Mouse (Mus musculus) stomach, embryonic 15.5 days (tissue): Measurements from ENCODE around the gene Pex13. TPM values are rescaled to one million over a fixed set of nuclear protein-coding genes. Genes with fewer than 3 reads are reported as not detected.
"Not testable (repeated sequence)": the region's sequence is repeated elsewhere in the genome, so short reads cannot be mapped to it uniquely, and the experiment has no call there.

Experiments used
- ATAC-seq: fragments of 200-750 bp; cut with Nextera tagmentation; 2 replicates; pipeline ENCODE4 v1.8.0; 2017; ENCODE audit warnings: low read depth, moderate number of reproducible peaks, moderate TSS enrichment; ENCODE audit not compliant: insufficient read depth, low FRiP score
- H3K27ac ChIP-seq: fragments of 300-500 bp; sonication (generic); 2 replicates; pipeline ENCODE4 v1.5.1; 2015; ENCODE audit warnings: mild to moderate bottlenecking, inconsistent platforms
- H3K27me3 ChIP-seq: fragments of 300-500 bp; sonication (generic); replicated peaks from 2 replicates; pipeline ENCODE4 v1.6.1; 2015; ENCODE audit warnings: inconsistent platforms
- H3K36me3 ChIP-seq: fragments of 300-500 bp; sonication (generic); 2 replicates; pipeline ENCODE4 v1.6.1; 2015; ENCODE audit warnings: inconsistent platforms
- H3K4me1 ChIP-seq: fragments of 300-500 bp; sonication (generic); 2 replicates; pipeline ENCODE4 v1.6.1; 2015; ENCODE audit warnings: inconsistent platforms
- H3K4me2 ChIP-seq: fragments of 300-500 bp; sonication (generic); 2 replicates; pipeline ENCODE4 v1.6.1; 2015; ENCODE audit warnings: mild to moderate bottlenecking, inconsistent platforms
- H3K4me3 ChIP-seq: fragments of 300-500 bp; sonication (generic); replicated peaks from 2 replicates; pipeline ENCODE4 v1.5.1; 2015; ENCODE audit warnings: inconsistent platforms
- H3K9ac ChIP-seq: fragments of 300-500 bp; sonication (generic); 2 replicates; pipeline ENCODE4 v1.6.1; 2015; ENCODE audit warnings: inconsistent platforms
- H3K9me3 ChIP-seq: fragments of 300-500 bp; sonication (generic); 2 replicates; pipeline ENCODE4 v1.6.1; 2016; ENCODE audit warnings: inconsistent platforms
- WGBS: fragments of 180-500 bp; shearing (Covaris S2); methylation state at CpG from one replicate; pipeline ENCODE4 v1.1.7; 2015; 5-methylcytosine and 5-hydroxymethylcytosine counted together
- polyA plus RNA-seq: library from polyadenylated mRNA; unstranded; fragments of >200 nt; fragmentation: Nextera tagmentation; extraction: Ambion mirVana; gene quantifications from 2 replicates; pipeline ENCODE4 v1.2.1, GENCODE M21; 2015

The Pex13 gene
- polyA plus RNA-seq, 1 experiment from 2014 or later, result 25.6 TPM

GRCm38 (mm10) chr11:23633879-23634215 lies 31.9 kb downstream of the Pex13 start:
- Histone ChIP-seq H3K27me3 (no peaks in the 10 kb centered on the region), H3K36me3 (no peaks in the 10 kb centered on the region), H3K4me2 (peak overlapping the region; percentile 71), H3K9me3 (no peaks in the 10 kb centered on the region), H3K4me1 (0 out of 2 replicates have a peak, but pooled peaks cover 3% of the 10 kb centered on the region), H3K27ac (peak overlapping the region; percentile 77), H3K9ac (peak overlapping the region; percentile 22; the same call in 1 of the 2 replicates), H3K4me3 (peak overlapping the region; percentile 95)
- WGBS, result 6% methylated on average over 7 of the region's 7 CpGs
- no peak for ATAC-seq

GRCm38 (mm10) chr11:23632945-23633878 lies 32.5 kb downstream of the Pex13 start, which contains the start of gene 0610010F05Rik:
TSS of gene 0610010F05Rik (minus strand) at chr11:23633639.
- Histone ChIP-seq H3K9ac (peak within 1 kb of the TSS; percentile 70), H3K4me2 (peak within 1 kb of the TSS; percentile 71), H3K4me1 (0 out of 2 replicates have a peak, but pooled peaks cover 3% of the 10 kb centered on the region), H3K9me3 (no peaks in the 10 kb centered on the region), H3K27me3 (no peaks in the 10 kb centered on the region), H3K36me3 (no peaks in the 10 kb centered on the region), H3K27ac (peak within 1 kb of the TSS; percentile 77), H3K4me3 (peak within 1 kb of the TSS; percentile 95)
- ATAC-seq, result peak; percentile 100
- under 1% methylated on average over 96 of the region's 103 CpGs for WGBS

- H3K4me1 ChIP-seq, result 0 out of 2 replicates have a peak, but pooled peaks cover 3% of the 10 kb centered on the region
- no peaks in the 10 kb centered on the region for H3K36me3 ChIP-seq
- ATAC-seq, result no peak
- H3K9ac ChIP-seq, result no peak overlapping the region
- no peak overlapping the region for H3K27ac ChIP-seq
- H3K9me3 ChIP-seq, result no peaks in the 10 kb centered on the region
- H3K27me3 ChIP-seq, result no peaks in the 10 kb centered on the region
- H3K4me2 ChIP-seq, result no peak overlapping the region
- H3K4me3 ChIP-seq, result no peak overlapping the region
These were observed 35.1 kb downstream of the Pex13 start for GRCm38 (mm10) chr11:23630664-23631063.

- H3K9ac ChIP-seq, result no peak overlapping the region
- H3K4me2 ChIP-seq, result no peak overlapping the region
- no peaks in the 10 kb centered on the region for H3K4me1 ChIP-seq
- H3K9me3 ChIP-seq, result no peaks in the 10 kb centered on the region
- H3K27me3 ChIP-seq, result no peaks in the 10 kb centered on the region
- 80% methylated on average over 5 of the region's 5 CpGs for WGBS
- H3K27ac ChIP-seq, result no peak overlapping the region
- H3K36me3 ChIP-seq, result 0 out of 2 replicates have a peak, but pooled peaks cover 4% of the 10 kb centered on the region
- ATAC-seq, result no peak
- no peak overlapping the region for H3K4me3 ChIP-seq
These were observed 46.8 kb downstream of the Pex13 start for GRCm38 (mm10) chr11:23618995-23619394.

GRCm38 (mm10) chr11:23614546-23614945 lies 51.2 kb downstream of the Pex13 start:
- WGBS, result 80% methylated on average over 5 of the region's 5 CpGs
- no peak overlapping the region for H3K4me2 ChIP-seq

GRCm38 (mm10) chr11:23607291-23607690 lies 58.5 kb downstream of the Pex13 start:
- H3K4me1 ChIP-seq, H3K4me3 ChIP-seq, H3K9me3 ChIP-seq, ATAC-seq, H3K27me3 ChIP-seq, H3K4me2 ChIP-seq, H3K9ac ChIP-seq, H3K27ac ChIP-seq: not testable (repeated sequence)
- 84% methylated on average over 6 of the region's 6 CpGs for WGBS
- H3K36me3 ChIP-seq, result peaks cover 10% of the 10 kb centered on the region; the same call in 1 of the 2 replicates

More at GRCm38 (mm10) chr11:23614546-23614945, 51.2 kb downstream of the Pex13 start:
- Histone ChIP-seq H3K27ac (no peak overlapping the region), H3K9me3 (no peaks in the 10 kb centered on the region), H3K36me3 (0 out of 2 replicates have a peak, but pooled peaks cover 4% of the 10 kb centered on the region), H3K9ac (no peak overlapping the region), H3K4me1 (no peaks in the 10 kb centered on the region), H3K4me3 (no peak overlapping the region), H3K27me3 (no peaks in the 10 kb centered on the region)
- ATAC-seq, result no peak

Other genes starting within 250 kb of the Pex13 start
- 65.1 and 66.9 TPM in 2 replicates for gene Ahsa2, start 167.9 kb downstream of the Pex13 start, polyA plus RNA-seq
- not detected in 2 replicates for gene 1700093K21Rik, start 144.8 kb downstream of the Pex13 start, polyA plus RNA-seq
- gene 0610010F05Rik, start 32.3 kb downstream of the Pex13 start, polyA plus RNA-seq, result 25.5 and 28.6 TPM in 2 replicates
- 20.1 and 21.3 TPM in 2 replicates for gene Pus10, start 285 bp downstream of the Pex13 start, polyA plus RNA-seq
- 1.2 and 1.3 TPM in 2 replicates for gene Rel, start 105.0 kb upstream of the Pex13 start, polyA plus RNA-seq
- gene Papolg, start 229.3 kb upstream of the Pex13 start, polyA plus RNA-seq, result 11.3 and 12.7 TPM in 2 replicates